In the genomic region with DNA sequence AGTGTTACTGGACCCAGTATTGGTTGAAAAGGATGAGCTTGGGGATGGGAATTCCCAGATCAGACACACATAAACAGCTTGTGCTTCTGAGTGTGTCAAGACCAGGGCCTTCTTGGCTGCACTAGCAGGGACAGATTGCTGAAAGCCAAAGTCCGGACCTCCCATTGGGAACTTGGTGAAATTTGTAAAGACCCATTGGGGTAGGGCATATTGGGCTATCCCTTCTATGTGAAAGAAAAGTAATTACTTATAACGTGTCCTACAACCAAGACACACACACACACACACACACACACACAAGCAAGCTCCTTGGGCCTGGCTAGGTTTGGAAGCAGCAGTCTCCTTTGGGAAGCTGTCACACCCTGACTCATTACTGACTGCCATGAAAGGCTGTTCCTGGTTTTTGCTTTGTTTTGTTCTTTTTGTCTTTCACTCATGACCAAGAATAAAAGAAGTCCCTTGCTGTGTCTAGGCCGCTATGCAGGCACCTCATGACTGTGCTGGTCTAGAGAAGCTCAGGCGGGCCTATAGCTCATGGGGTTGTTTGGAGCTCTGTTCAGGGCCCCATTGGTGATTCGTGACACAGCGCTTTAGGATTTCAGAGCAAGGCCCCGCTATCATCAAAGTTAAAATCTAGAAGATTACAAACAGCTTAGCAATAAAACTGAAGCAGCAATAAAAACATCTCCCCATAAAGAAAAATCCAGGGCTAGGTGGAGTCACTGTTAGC, we compare ENCODE assay signal across 25 mouse cellular contexts.
DNase-seq lines count a peak whose midpoint lies in the region; ATAC-seq and TF ChIP-seq lines count a peak whose summit lies in the region.
"Had no signal": no experiment of that assay in that cellular context is flagged by ENCODE, and none has a peak within 500 bp of the region (broad histone marks: within the 10 kb centered on the region; RNA-seq: fewer than 3 reads in every experiment).

No protein-coding gene starts in this region.

- WGBS in cerebellum, adult 2 months: 58% methylated on average over 7 of the region's 7 CpGs
- 94% methylated on average over 7 of the region's 7 CpGs for WGBS in limb, embryonic 10.5 days

- TF ChIP-seq POLR2A in cerebellum, adult 2 months (IDR thresholded peaks at IDR 0.05; ENCODE audit: borderline replicate concordance, insufficient read depth, low read length): no peak

- peak; percentile 70 for ATAC-seq in cerebellum, adult (ENCODE audit: insufficient number of reproducible peaks, low FRiP score, low TSS enrichment)
- ATAC-seq: forebrain, embryonic 14.5 days; lung, postnatal 0 days; midbrain, embryonic 13.5 days had no signal

- no peak for DNase-seq in cerebellum, postnatal 4 days (ENCODE audit: low spot score in 2 of 2)
- peak; percentile 13 for DNase-seq in ZHBTc4 (ENCODE audit: low read depth, low spot score)
- peak; percentile 44 to 72 for DNase-seq in cerebellum, adult 2 months
- DNase-seq in cerebellum, postnatal 14 days: peak; percentile 55 to 71
- no peak for DNase-seq in right cerebral cortex, postnatal 10 days (ENCODE audit: low spot score in 2 of 2)
- no peak for DNase-seq in thymus, postnatal 25 days
- no peak for DNase-seq in limb, embryonic 10.5 days (ENCODE audit: low spot score)
- DNase-seq: adrenal gland, postnatal 10 days; gastrocnemius, adult 2 months; heart, postnatal 36 days; kidney, adult 2 months; kidney, postnatal 36 days; liver, embryonic 13.5 days; lung, adult 18-20 months; lung, postnatal 4 days had no signal

- H3K4me3 ChIP-seq in cerebellum, adult 2 months (replicated peaks; ENCODE audit: insufficient read depth, low read depth, low read length): no peak overlapping the region
- H3K4me3 ChIP-seq in limb, embryonic 10.5 days: no peak overlapping the region
- H3K4me3 ChIP-seq: embryonic facial prominence, embryonic 10.5 days; embryonic facial prominence, embryonic 15.5 days; gastrocnemius, adult 2 months; hindbrain, embryonic 12.5 days; liver, embryonic 13.5 days; megakaryocyte, embryonic 14.5 days; midbrain, embryonic 13.5 days; neural tube, embryonic 13.5 days had no signal

- no peak overlapping the region for H3K27ac ChIP-seq in cerebellum, adult 2 months (ENCODE audit: insufficient read depth, low read length)
- H3K27ac ChIP-seq in limb, embryonic 10.5 days: no peak overlapping the region
- H3K27ac ChIP-seq: embryonic facial prominence, embryonic 10.5 days; embryonic facial prominence, embryonic 15.5 days; gastrocnemius, adult 2 months; hindbrain, embryonic 12.5 days; liver, embryonic 13.5 days; midbrain, embryonic 13.5 days; neural tube, embryonic 13.5 days had no signal

- peaks cover 40% of the 10 kb centered on the region for H3K36me3 ChIP-seq in limb, embryonic 10.5 days

- TF ChIP-seq CTCF in cerebellum, adult 2 months (IDR thresholded peaks at IDR 0.05; ENCODE audit: borderline replicate concordance, insufficient read depth, low read depth, low read length): no peak

- peaks cover 4% of the 10 kb centered on the region; the same call in 1 of the 2 replicates for H3K4me1 ChIP-seq in cerebellum, adult 2 months (ENCODE audit: control insufficient read depth, insufficient read depth, low read length)
- H3K4me1 ChIP-seq in limb, embryonic 10.5 days: no peaks in the 10 kb centered on the region
- H3K4me1 ChIP-seq: embryonic facial prominence, embryonic 10.5 days; embryonic facial prominence, embryonic 15.5 days; hindbrain, embryonic 12.5 days; liver, embryonic 13.5 days; midbrain, embryonic 13.5 days; neural tube, embryonic 13.5 days had no signal

- no peaks in the 10 kb centered on the region for H3K9me3 ChIP-seq in limb, embryonic 10.5 days (replicated peaks)
- H3K9me3 ChIP-seq: embryonic facial prominence, embryonic 10.5 days; embryonic facial prominence, embryonic 15.5 days; hindbrain, embryonic 12.5 days; liver, embryonic 13.5 days; megakaryocyte, embryonic 14.5 days; midbrain, embryonic 13.5 days; neural tube, embryonic 13.5 days had no signal

- H3K27me3 ChIP-seq in cerebellum, adult 2 months (ENCODE audit: control insufficient read depth, insufficient read depth, low read length): no peaks in the 10 kb centered on the region
- H3K27me3 ChIP-seq in limb, embryonic 10.5 days (ENCODE audit: low read depth, poor library complexity, severe bottlenecking): no peaks in the 10 kb centered on the region
- H3K27me3 ChIP-seq: CH12.LX; embryonic facial prominence, embryonic 15.5 days; hindbrain, embryonic 12.5 days; liver, embryonic 13.5 days; megakaryocyte, embryonic 14.5 days; midbrain, embryonic 13.5 days; neural tube, embryonic 13.5 days had no signal

Comparison
In these comparisons a context has a peak if more than half of its experiments do, and no peak if none do; other contexts are left out.
1. DNase-seq: peak in ZHBTc4 (single experiment), cerebellum, adult 2 months (2 of 2) and cerebellum, postnatal 14 days (2 of 2); none in cerebellum, postnatal 4 days (0 of 2), right cerebral cortex, postnatal 10 days (0 of 2), thymus, postnatal 25 days (single experiment) and limb, embryonic 10.5 days (single experiment).